ENCODE assay signal across 9 mouse cellular contexts in genomic region chr3:15194362-15194761, GRCm38 (mm10).
DNase-seq lines count a peak whose midpoint lies in the region; ATAC-seq and TF ChIP-seq lines count a peak whose summit lies in the region.
"Had no signal": no experiment of that assay in that cellular context is flagged by ENCODE, and none has a peak within 500 bp of the region (broad histone marks: within the 10 kb centered on the region; RNA-seq: fewer than 3 reads in every experiment).

No protein-coding gene starts in this region.

- 14% methylated on average over 7 of the region's 7 CpGs for WGBS in hindbrain, embryonic 10.5 days
- WGBS in lung, embryonic 16.5 days, result 1% methylated on average over 7 of the region's 7 CpGs

- H3K27ac ChIP-seq in hindbrain, embryonic 10.5 days, result no peak overlapping the region
- no peak overlapping the region for H3K27ac ChIP-seq in lung, embryonic 16.5 days (ENCODE audit: low read length)
- H3K27ac ChIP-seq: heart, embryonic 13.5 days had no signal

- H3K4me3 ChIP-seq in E14TG2a.4 (replicated peaks; ENCODE audit: low read length), result no peak overlapping the region
- no peak overlapping the region for H3K4me3 ChIP-seq in hindbrain, embryonic 10.5 days
- H3K4me3 ChIP-seq in lung, embryonic 16.5 days (ENCODE audit: low read length), result no peak overlapping the region
- H3K4me3 ChIP-seq: heart, embryonic 13.5 days had no signal

- no peaks in the 10 kb centered on the region for H3K9me3 ChIP-seq in E14TG2a.4 (ENCODE audit: low read length)
- H3K9me3 ChIP-seq in hindbrain, embryonic 10.5 days, result no peaks in the 10 kb centered on the region
- no peaks in the 10 kb centered on the region for H3K9me3 ChIP-seq in lung, embryonic 16.5 days (ENCODE audit: control insufficient read depth, low read length)
- H3K9me3 ChIP-seq: heart, embryonic 13.5 days had no signal

- H3K4me1 ChIP-seq in E14TG2a.4 (replicated peaks; ENCODE audit: low read depth, low read length), result no peaks in the 10 kb centered on the region
- peaks cover 5% of the 10 kb centered on the region; the same call in 1 of the 2 replicates for H3K4me1 ChIP-seq in hindbrain, embryonic 10.5 days (replicated peaks)
- H3K4me1 ChIP-seq in lung, embryonic 16.5 days (replicated peaks; ENCODE audit: control insufficient read depth, insufficient read depth, low read length), result 0 out of 2 replicates have a peak, but pooled peaks cover 4% of the 10 kb centered on the region
- H3K4me1 ChIP-seq: heart, embryonic 13.5 days had no signal

- no peaks in the 10 kb centered on the region for H3K36me3 ChIP-seq in E14TG2a.4 (ENCODE audit: insufficient read depth, low read length)
- H3K36me3 ChIP-seq in hindbrain, embryonic 10.5 days, result no peaks in the 10 kb centered on the region
- H3K36me3 ChIP-seq in lung, embryonic 16.5 days (ENCODE audit: control insufficient read depth, insufficient read depth, low read length), result no peaks in the 10 kb centered on the region
- H3K36me3 ChIP-seq: heart, embryonic 13.5 days had no signal

- TF ChIP-seq CTCF in E14TG2a.4 (conservative IDR thresholded peaks at IDR 0.05; ENCODE audit: low read length), result peak; percentile 61
- peak; percentile 90 for TF ChIP-seq CTCF in brain, embryonic 14.5 days (IDR thresholded peaks at IDR 0.05; ENCODE audit: borderline replicate concordance, extremely low read depth, insufficient read depth, insufficient read length)

- no peak overlapping the region for H3K9ac ChIP-seq in lung, embryonic 16.5 days (ENCODE audit: low read length)
- H3K9ac ChIP-seq: heart, embryonic 13.5 days had no signal

- peak; percentile 78 for ATAC-seq in lung, embryonic 16.5 days (ENCODE audit: low read depth)

- no peak overlapping the region for H3K4me2 ChIP-seq in lung, embryonic 16.5 days (ENCODE audit: low read depth, low read length)
- H3K4me2 ChIP-seq: heart, embryonic 13.5 days had no signal

- no peaks in the 10 kb centered on the region for H3K27me3 ChIP-seq in E14TG2a.4 (ENCODE audit: insufficient read depth, low read length)
- no peaks in the 10 kb centered on the region for H3K27me3 ChIP-seq in hindbrain, embryonic 10.5 days (ENCODE audit: insufficient read depth, poor library complexity, severe bottlenecking)
- H3K27me3 ChIP-seq in lung, embryonic 16.5 days (ENCODE audit: control insufficient read depth, insufficient read depth, low read depth, low read length), result no peaks in the 10 kb centered on the region
- H3K27me3 ChIP-seq: heart, embryonic 13.5 days had no signal

- DNase-seq in brain, embryonic 14.5 days (ENCODE audit: low read depth), result peak; percentile 94
- peak; percentile 48 for DNase-seq in fibroblast of lung, adult 2 months (ENCODE audit: low read depth)
- peak; percentile 73 for DNase-seq in hindbrain, embryonic 10.5 days (ENCODE audit: low spot score)
- DNase-seq in layer of hippocampus, adult 8-10 months (ENCODE audit: low spot score in 2 of 2), result peak; percentile 75 to 86
- DNase-seq in ovary, postnatal 10 days (ENCODE audit: low spot score), result peak; percentile 3
- DNase-seq in thymus, postnatal 0 days (ENCODE audit: low spot score), result peak; percentile 70

- no peak for TF ChIP-seq POLR2A in brain, embryonic 14.5 days (IDR thresholded peaks at IDR 0.05; ENCODE audit: borderline replicate concordance, extremely low read depth, insufficient read depth, insufficient read length, poor library complexity, severe bottlenecking)

Comparison
In these comparisons a context has a peak if more than half of its experiments do, and no peak if none do; other contexts are left out.
1. DNase-seq: peak in every context shown above with its lines; median percentile 94 in brain, embryonic 14.5 days; 80 in layer of hippocampus, adult 8-10 months; 73 in hindbrain, embryonic 10.5 days; 70 in thymus, postnatal 0 days; 48 in fibroblast of lung, adult 2 months; 3 in ovary, postnatal 10 days.